Mouse (Mus musculus) forebrain, embryonic 13.5 days (tissue): ENCODE measurements around the gene Fastkd5. TPM values are rescaled to one million over a fixed set of nuclear protein-coding genes. Genes with fewer than 3 reads are reported as not detected.

Source experiments
- ATAC-seq: fragments of 200-750 bp; cut with Nextera tagmentation; 2 replicates; pipeline ENCODE4 v1.8.0; 2017
- H3K27ac ChIP-seq: fragments of 300-500 bp; sonication (generic); 2 replicates; pipeline ENCODE4 v1.5.1; 2015; ENCODE audit warnings: inconsistent platforms, mild to moderate bottlenecking, moderate library complexity
- H3K27me3 ChIP-seq: fragments of 300-500 bp; sonication (generic); 2 replicates; pipeline ENCODE4 v1.6.1; 2015; ENCODE audit warnings: mild to moderate bottlenecking, inconsistent platforms
- H3K36me3 ChIP-seq: fragments of 300-500 bp; sonication (generic); 2 replicates; pipeline ENCODE4 v1.6.1; 2015; ENCODE audit warnings: mild to moderate bottlenecking, inconsistent platforms; ENCODE audit not compliant: poor library complexity, severe bottlenecking
- H3K4me1 ChIP-seq: fragments of 300-500 bp; sonication (generic); 2 replicates; pipeline ENCODE4 v1.6.1; 2015; ENCODE audit warnings: inconsistent platforms
- H3K4me2 ChIP-seq: fragments of 300-500 bp; sonication (generic); 2 replicates; pipeline ENCODE4 v1.6.1; 2015; ENCODE audit warnings: inconsistent platforms, mild to moderate bottlenecking, moderate library complexity
- H3K4me3 ChIP-seq: fragments of 300-500 bp; sonication (generic); 2 replicates; pipeline ENCODE4 v1.5.1; 2015; ENCODE audit warnings: mild to moderate bottlenecking, inconsistent platforms
- H3K9ac ChIP-seq: fragments of 300-500 bp; sonication (generic); 2 replicates; pipeline ENCODE4 v1.6.1; 2015; ENCODE audit warnings: mild to moderate bottlenecking, inconsistent platforms
- H3K9me3 ChIP-seq: fragments of 300-500 bp; sonication (generic); replicated peaks from 2 replicates; pipeline ENCODE4 v1.6.1; 2016; ENCODE audit warnings: inconsistent platforms
- WGBS: fragments of 180-500 bp; shearing (Covaris S2); methylation state at CpG from one replicate; pipeline ENCODE4 v1.1.7; 2015; 5-methylcytosine and 5-hydroxymethylcytosine counted together
- polyA plus RNA-seq: library from polyadenylated mRNA; unstranded; fragments of >200 nt; fragmentation: Nextera tagmentation; extraction: Ambion mirVana; gene quantifications from 2 replicates; pipeline ENCODE4 v1.2.1, GENCODE M21; 2015

Gene Fastkd5
- polyA plus RNA-seq, 1 experiment from 2014 or later = 14.7 TPM

GRCm38 (mm10) chr2:130569926-130570325 lies 59.9 kb downstream of the Fastkd5 start:
- H3K4me2 ChIP-seq = no peak overlapping the region
- ATAC-seq = no peak
- H3K4me3 ChIP-seq = no peak overlapping the region
- H3K9me3 ChIP-seq = no peaks in the 10 kb centered on the region
- no peak overlapping the region for H3K27ac ChIP-seq
- H3K27me3 ChIP-seq = peaks cover 5% of the 10 kb centered on the region
- H3K4me1 ChIP-seq = peaks cover 6% of the 10 kb centered on the region
- no peak overlapping the region for H3K9ac ChIP-seq
- H3K36me3 ChIP-seq = peaks cover 20% of the 10 kb centered on the region

- H3K9me3 ChIP-seq = no peaks in the 10 kb centered on the region
- peaks cover 15% of the 10 kb centered on the region for H3K4me1 ChIP-seq
- ATAC-seq = no peak
- H3K27ac ChIP-seq = no peak overlapping the region
- WGBS = 80% methylated on average over 4 of the region's 4 CpGs
- H3K27me3 ChIP-seq = no peaks in the 10 kb centered on the region
- H3K36me3 ChIP-seq = peaks cover 20% of the 10 kb centered on the region
- no peak overlapping the region for H3K4me2 ChIP-seq
- H3K9ac ChIP-seq = no peak overlapping the region
- H3K4me3 ChIP-seq = no peak overlapping the region
These were observed 60.9 kb downstream of the Fastkd5 start for GRCm38 (mm10) chr2:130568921-130569320.

GRCm38 (mm10) chr2:130564983-130565382 lies 64.8 kb downstream of the Fastkd5 start:
- peaks cover 22% of the 10 kb centered on the region for H3K36me3 ChIP-seq
- no peak overlapping the region for H3K27ac ChIP-seq
- peak overlapping the region; percentile 94 for H3K4me2 ChIP-seq
- ATAC-seq = no peak
- peak overlapping the region; percentile 90 for H3K9ac ChIP-seq
- H3K27me3 ChIP-seq = no peaks in the 10 kb centered on the region
- peaks cover 22% of the 10 kb centered on the region for H3K4me1 ChIP-seq
- peak overlapping the region; percentile 77; the same call in 1 of the 2 replicates for H3K4me3 ChIP-seq
- WGBS = 84% methylated on average over 8 of the region's 8 CpGs
- H3K9me3 ChIP-seq = no peaks in the 10 kb centered on the region

GRCm38 (mm10) chr2:130564063-130564462 lies 65.8 kb downstream of the Fastkd5 start:
- H3K9me3 ChIP-seq = no peaks in the 10 kb centered on the region
- ATAC-seq = peak; percentile 39
- H3K9ac ChIP-seq = peak overlapping the region; percentile 90
- H3K4me2 ChIP-seq = peak overlapping the region; percentile 94
- peak overlapping the region; percentile 77 for H3K4me3 ChIP-seq
- no peak overlapping the region for H3K27ac ChIP-seq
- H3K4me1 ChIP-seq = peaks cover 22% of the 10 kb centered on the region
- WGBS = 1% methylated on average over 22 of the region's 23 CpGs
- no peaks in the 10 kb centered on the region for H3K27me3 ChIP-seq
- H3K36me3 ChIP-seq = peaks cover 30% of the 10 kb centered on the region

Other genes starting within 250 kb of the Fastkd5 start
- 11.8 and 12.3 TPM in 2 replicates for gene Cpxm1, start 232.5 kb downstream of the Fastkd5 start, polyA plus RNA-seq
- 0.09 and 0.34 TPM in 2 replicates for gene Gm28372, start 224.8 kb downstream of the Fastkd5 start, polyA plus RNA-seq
- 0.25 and 0.48 TPM in 2 replicates for gene 1700020A23Rik, start 224.8 kb downstream of the Fastkd5 start, polyA plus RNA-seq
- not detected in 2 replicates for gene Tmem239, start 223.5 kb downstream of the Fastkd5 start, polyA plus RNA-seq
- 125 and 130 TPM in 2 replicates for gene Vps16, start 205.7 kb downstream of the Fastkd5 start, polyA plus RNA-seq
- 9.0 and 10.2 TPM in 2 replicates for gene Pced1a, start 205.3 kb downstream of the Fastkd5 start, polyA plus RNA-seq
- 120 and 122 TPM in 2 replicates for gene Ptpra, start 179.7 kb downstream of the Fastkd5 start, polyA plus RNA-seq
- 73.3 and 82.9 TPM in 2 replicates for gene Mrps26, start 66.3 kb downstream of the Fastkd5 start, polyA plus RNA-seq
- gene Oxt, start 53.9 kb downstream of the Fastkd5 start, polyA plus RNA-seq = not detected in 2 replicates
- gene Avp, start 47.5 kb downstream of the Fastkd5 start, polyA plus RNA-seq = 1.2 and 1.8 TPM in 2 replicates
- gene Ubox5, start within 50 bp of the Fastkd5 start, polyA plus RNA-seq = 13.0 and 15.5 TPM in 2 replicates
- gene Lzts3, start 12.8 kb upstream of the Fastkd5 start, polyA plus RNA-seq = 5.0 and 5.8 TPM in 2 replicates
- gene Ddrgk1, start 34.6 kb upstream of the Fastkd5 start, polyA plus RNA-seq = 53.0 and 55.9 TPM in 2 replicates
- gene Itpa, start 37.6 kb upstream of the Fastkd5 start, polyA plus RNA-seq = 152 and 156 TPM in 2 replicates
- gene Slc4a11, start 67.5 kb upstream of the Fastkd5 start, polyA plus RNA-seq = 1.0 and 1.8 TPM in 2 replicates